In genomic region chr3:133336400-133336799, GRCm38 (mm10) we compare ENCODE assay signal across 19 mouse cellular contexts. TPM values are rescaled to one million over a fixed set of nuclear protein-coding genes. Genes with fewer than 3 reads are reported as not detected.
DNase-seq lines count a peak whose midpoint lies in the region; ATAC-seq and TF ChIP-seq lines count a peak whose summit lies in the region.
"Had no signal": no experiment of that assay in that cellular context is flagged by ENCODE, and none has a peak within 500 bp of the region (broad histone marks: within the 10 kb centered on the region; RNA-seq: fewer than 3 reads in every experiment).

No protein-coding gene starts in this region.

- no peaks in the 10 kb centered on the region for H3K79me2 ChIP-seq in MEL (ENCODE audit: control insufficient read depth, insufficient read depth, low read length, poor library complexity)

- TF ChIP-seq POLR2A in MEL (IDR thresholded peaks at IDR 0.05; ENCODE audit: control insufficient read depth in 1 of 2, insufficient read depth in 1 of 2, low read depth in 1 of 2, low read length in 2 of 2, poor library complexity in 1 of 2): no peak

- H3K27me3 ChIP-seq in forebrain, embryonic 14.5 days (replicated peaks; ENCODE audit: control insufficient read depth, insufficient read depth, low read length): no peaks in the 10 kb centered on the region
- H3K27me3 ChIP-seq in forebrain, embryonic 12.5 days: no peaks in the 10 kb centered on the region
- H3K27me3 ChIP-seq in liver, postnatal 0 days (ENCODE audit: insufficient read depth, low read length): no peaks in the 10 kb centered on the region
- no peaks in the 10 kb centered on the region for H3K27me3 ChIP-seq in liver, embryonic 11.5 days (replicated peaks; ENCODE audit: control insufficient read depth, insufficient read depth, low read length)
- no peaks in the 10 kb centered on the region for H3K27me3 ChIP-seq in MEL (ENCODE audit: control insufficient read depth in 1 of 2, insufficient read depth in 2 of 2, low read length in 2 of 2)
- H3K27me3 ChIP-seq: limb, embryonic 15.5 days; neural tube, embryonic 12.5 days had no signal

- no peak for TF ChIP-seq EP300 in liver, postnatal 0 days (IDR thresholded peaks at IDR 0.05; ENCODE audit: low read depth)
- TF ChIP-seq EP300 in MEL (IDR thresholded peaks at IDR 0.05; ENCODE audit: low read depth in 1 of 2, low read length in 2 of 2): no peak

- DNase-seq in forebrain, embryonic 14.5 days (ENCODE audit: low spot score): peak; percentile 16
- DNase-seq in liver, postnatal 0 days: no peak
- no peak for DNase-seq in liver, embryonic 11.5 days (ENCODE audit: low spot score)
- DNase-seq in MEL (ENCODE audit: low read depth, low spot score): peak; percentile 57
- DNase-seq in kidney, adult 18-20 months: no peak
- DNase-seq in embryo, embryonic 10 days (ENCODE audit: low spot score): no peak
- DNase-seq: adrenal gland, adult 2 months; gastrocnemius, postnatal 36 days; heart, postnatal 36 days; kidney, adult 8-10 months; layer of hippocampus, adult 9-11 months; right cerebral cortex, postnatal 4 days; thymus, adult 18-20 months had no signal

- peaks cover 3% of the 10 kb centered on the region; the same call in 1 of the 2 replicates for H3K4me1 ChIP-seq in forebrain, embryonic 14.5 days (ENCODE audit: control insufficient read depth, insufficient read depth, low read length)
- peaks cover 6% of the 10 kb centered on the region for H3K4me1 ChIP-seq in forebrain, embryonic 12.5 days
- H3K4me1 ChIP-seq in liver, postnatal 0 days (ENCODE audit: insufficient read depth): no peaks in the 10 kb centered on the region
- H3K4me1 ChIP-seq in liver, embryonic 11.5 days (replicated peaks; ENCODE audit: control insufficient read depth, insufficient read depth, low read length): peaks cover 12% of the 10 kb centered on the region
- peaks cover 0 to 13% of the 10 kb centered on the region in 2 experiments; a peak in 2 of 4 replicates for H3K4me1 ChIP-seq in MEL (ENCODE audit: control insufficient read depth in 1 of 2, insufficient read depth in 2 of 2, low read length in 2 of 2)
- H3K4me1 ChIP-seq: forebrain, embryonic 10.5 days; neural tube, embryonic 12.5 days had no signal

- no peak overlapping the region for H3K27ac ChIP-seq in forebrain, embryonic 14.5 days (ENCODE audit: low read depth, low read length)
- H3K27ac ChIP-seq in forebrain, embryonic 12.5 days: no peak overlapping the region
- H3K27ac ChIP-seq in liver, postnatal 0 days (ENCODE audit: low read depth): no peak overlapping the region
- no peak overlapping the region for H3K27ac ChIP-seq in liver, embryonic 11.5 days (ENCODE audit: low read depth, low read length)
- no peak overlapping the region for H3K27ac ChIP-seq in MEL (ENCODE audit: control insufficient read depth, low read depth, low read length)
- H3K27ac ChIP-seq: forebrain, embryonic 10.5 days; limb, embryonic 15.5 days; neural tube, embryonic 12.5 days had no signal

- 78% methylated on average over 7 of the region's 7 CpGs for WGBS in forebrain, embryonic 14.5 days
- WGBS in forebrain, embryonic 12.5 days: 80% methylated on average over 7 of the region's 7 CpGs
- whole genome bisulfite sequencing in liver, postnatal 0 days (ENCODE audit: insufficient replicate concordance): 67% methylated on average over 7 of the region's 7 CpGs
- WGBS in liver, embryonic 11.5 days: 69% methylated on average over 7 of the region's 7 CpGs

- peak; percentile 57 for TF ChIP-seq CTCF in liver, postnatal 0 days (IDR thresholded peaks at IDR 0.05; ENCODE audit: low read depth)
- peak in 2 of 3 experiments; percentile 65 to 69; a peak in 4 of 6 replicates for TF ChIP-seq CTCF in MEL (IDR thresholded peaks at IDR 0.05 in 2 of 3, conservative IDR thresholded peaks at IDR 0.05 in 1 of 3; ENCODE audit: control insufficient read depth in 1 of 3, insufficient read depth in 1 of 3, low read depth in 2 of 3, low read length in 3 of 3, poor library complexity in 1 of 3, severe bottlenecking in 1 of 3)

- no peak for ATAC-seq in forebrain, embryonic 14.5 days
- ATAC-seq in forebrain, embryonic 12.5 days (ENCODE audit: low FRiP score): no peak
- no peak for ATAC-seq in liver, postnatal 0 days
- no peak for ATAC-seq in liver, embryonic 11.5 days (replicated peaks; ENCODE audit: low FRiP score)
- peak; percentile 47 for ATAC-seq in neutrophil, adult 5-6 weeks (ENCODE audit: extremely low read depth, insufficient number of reproducible peaks, low FRiP score, poor library complexity, severe bottlenecking)

- H3K9me3 ChIP-seq in forebrain, embryonic 14.5 days (replicated peaks; ENCODE audit: control insufficient read depth, low read length): no peaks in the 10 kb centered on the region
- no peaks in the 10 kb centered on the region for H3K9me3 ChIP-seq in forebrain, embryonic 12.5 days
- no peaks in the 10 kb centered on the region for H3K9me3 ChIP-seq in liver, postnatal 0 days (ENCODE audit: low read length)
- no peaks in the 10 kb centered on the region for H3K9me3 ChIP-seq in liver, embryonic 11.5 days (ENCODE audit: control insufficient read depth, low read length)
- no peaks in the 10 kb centered on the region for H3K9me3 ChIP-seq in MEL (replicated peaks; ENCODE audit: insufficient read depth, low read length)
- H3K9me3 ChIP-seq: forebrain, embryonic 10.5 days; limb, embryonic 15.5 days; megakaryocyte, embryonic 14.5 days; neural tube, embryonic 12.5 days had no signal

- H3K4me2 ChIP-seq in forebrain, embryonic 14.5 days (ENCODE audit: low read length): no peak overlapping the region
- no peak overlapping the region for H3K4me2 ChIP-seq in forebrain, embryonic 12.5 days
- no peak overlapping the region for H3K4me2 ChIP-seq in liver, postnatal 0 days (ENCODE audit: low read depth, low read length)
- H3K4me2 ChIP-seq in liver, embryonic 11.5 days: no peak overlapping the region
- H3K4me2 ChIP-seq: limb, embryonic 15.5 days; neural tube, embryonic 12.5 days had no signal

- TF ChIP-seq RAD21 in MEL (IDR thresholded peaks at IDR 0.05; ENCODE audit: low read depth, low read length): peak; percentile 54

- H3K36me3 ChIP-seq in forebrain, embryonic 14.5 days (ENCODE audit: control insufficient read depth, insufficient read depth, low read length): peaks cover 16% of the 10 kb centered on the region; the same call in 1 of the 2 replicates
- peaks cover 14% of the 10 kb centered on the region for H3K36me3 ChIP-seq in forebrain, embryonic 12.5 days (replicated peaks)
- no peaks in the 10 kb centered on the region; the same call in 1 of the 2 replicates for H3K36me3 ChIP-seq in liver, postnatal 0 days (replicated peaks; ENCODE audit: insufficient read depth, low read length)
- H3K36me3 ChIP-seq in liver, embryonic 11.5 days (ENCODE audit: control insufficient read depth, insufficient read depth, low read length): no peaks in the 10 kb centered on the region; the same call in 1 of the 2 replicates
- peaks cover 0 to 8% of the 10 kb centered on the region in 2 experiments; a peak in 2 of 4 replicates for H3K36me3 ChIP-seq in MEL (ENCODE audit: control insufficient read depth in 1 of 2, insufficient read depth in 2 of 2, low read length in 2 of 2)

- H3K9ac ChIP-seq in forebrain, embryonic 14.5 days (ENCODE audit: low read length): no peak overlapping the region
- H3K9ac ChIP-seq in forebrain, embryonic 12.5 days: no peak overlapping the region
- no peak overlapping the region for H3K9ac ChIP-seq in liver, postnatal 0 days (replicated peaks)
- H3K9ac ChIP-seq in liver, embryonic 11.5 days (ENCODE audit: low read depth, low read length): no peak overlapping the region
- H3K9ac ChIP-seq in MEL (ENCODE audit: control insufficient read depth, low read depth, low read length, poor library complexity, severe bottlenecking): no peak overlapping the region
- H3K9ac ChIP-seq: limb, embryonic 15.5 days; neural tube, embryonic 12.5 days had no signal

- H3K4me3 ChIP-seq in forebrain, embryonic 14.5 days (ENCODE audit: low read depth, low read length): no peak overlapping the region
- H3K4me3 ChIP-seq in forebrain, embryonic 12.5 days (replicated peaks): no peak overlapping the region
- H3K4me3 ChIP-seq in liver, postnatal 0 days (ENCODE audit: low read depth, low read length): no peak overlapping the region
- H3K4me3 ChIP-seq in liver, embryonic 11.5 days (ENCODE audit: low read depth, low read length): no peak overlapping the region
- no peak overlapping the region for H3K4me3 ChIP-seq in MEL (ENCODE audit: control insufficient read depth in 1 of 2, insufficient read depth in 1 of 2, low read depth in 2 of 2, low read length in 2 of 2)
- H3K4me3 ChIP-seq: forebrain, embryonic 10.5 days; limb, embryonic 15.5 days; megakaryocyte, embryonic 14.5 days; neural tube, embryonic 12.5 days had no signal

TF ChIP-seq in MEL, 35 proteins besides CTCF, POLR2A, EP300 and RAD21:
- TF ChIP-seq ZNF384 (IDR thresholded peaks at IDR 0.05; ENCODE audit: low read depth, low read length): peak; percentile 82
- TF ChIP-seq SMC3 (IDR thresholded peaks at IDR 0.05; ENCODE audit: low read depth, low read length): peak; percentile 66
- TF ChIP-seq ZC3H11A (IDR thresholded peaks at IDR 0.05; ENCODE audit: low read depth, low read length): peak; percentile 54; the same call in 1 of the 2 replicates
- TF ChIP-seq NELFE (IDR thresholded peaks at IDR 0.05; ENCODE audit: low read depth, low read length): no peak
- no peak for TF ChIP-seq UBTF (IDR thresholded peaks at IDR 0.05; ENCODE audit: borderline replicate concordance, insufficient read depth, low read depth, low read length)

RNA-seq across cellular contexts. Expression of gene Ppa2, which starts 26.5 kb away (rescaled TPM):
- polyA plus RNA-seq in forebrain, embryonic 14.5 days (2014; fragmentation: Nextera tagmentation; extraction: Ambion mirVana): 75.5 and 79.9 TPM in 2 replicates
- polyA plus RNA-seq in forebrain, embryonic 12.5 days (2016; fragmentation: Nextera tagmentation; extraction: Ambion mirVana): 76.3 and 80.2 TPM in 2 replicates
- 52.2 and 54.2 TPM in 2 replicates for polyA plus RNA-seq in liver, postnatal 0 days (2015; fragmentation: Nextera tagmentation; extraction: Ambion mirVana)
- polyA plus RNA-seq in liver, embryonic 11.5 days (2014; fragmentation: Nextera tagmentation; extraction: Ambion mirVana): 102 and 107 TPM in 2 replicates
- total RNA-seq in MEL (2012; rRNA removed): 34.7 and 36.3 TPM in 2 replicates
- 10 to 100 TPM in 1 of 2 experiments, not detected in 1; 33.6 TPM for polyA plus RNA-seq in MEL (2012; ENCODE audit: insufficient read depth in 1 of 2, insufficient read length in 2 of 2, low read depth in 1 of 2, low replicate concordance in 2 of 2, missing spikeins in 1 of 2)
- 28.4 and 30.0 TPM in 2 replicates for total RNA-seq in neutrophil, adult 5-6 weeks (2017)

Comparison
In these comparisons a context has a peak if more than half of its experiments do, and no peak if none do; other contexts are left out.
1. DNase-seq: peak in forebrain, embryonic 14.5 days (single experiment) and MEL (single experiment); none in liver, postnatal 0 days (single experiment), liver, embryonic 11.5 days (single experiment), kidney, adult 18-20 months (single experiment) and embryo, embryonic 10 days (single experiment).